Mouse (Mus musculus): ENCODE results near the gene Hist2h2aa1. TPM values are rescaled to one million over a fixed set of nuclear protein-coding genes. Genes with fewer than 3 reads are reported as not detected.
"Not testable (repeated sequence)": the region's sequence is repeated elsewhere in the genome, so short reads cannot be mapped to it uniquely, and the experiment has no call there.

Hist2h2aa1 gene
- polyA plus RNA-seq, 1 experiment from 2014 or later: 17.7 TPM

DNA sequence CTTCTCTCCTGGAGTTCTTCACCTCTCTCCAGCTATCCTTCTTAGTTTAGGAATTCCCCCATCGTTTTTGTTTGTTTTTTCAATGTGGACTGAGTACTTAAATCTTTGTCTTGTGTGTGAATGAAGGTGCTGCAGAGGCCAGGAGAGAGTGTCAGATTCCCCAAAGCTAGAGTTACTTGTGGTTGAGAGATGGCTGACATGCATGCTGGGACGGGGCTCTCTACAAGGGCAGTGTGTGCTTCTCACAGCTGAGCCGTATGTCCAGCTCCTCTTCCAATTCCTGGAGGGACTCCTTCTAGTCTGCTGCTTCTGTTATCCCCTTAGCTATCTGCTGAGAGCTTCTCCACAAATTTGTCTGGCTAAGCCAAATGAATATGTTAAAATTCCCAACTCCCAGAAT, 9.5 kb upstream of the Hist2h2aa1 start:
- no peak overlapping the region for H3K4me3 ChIP-seq (replicated peaks)
- ATAC-seq: no peak
- no peaks in the 10 kb centered on the region for H3K36me3 ChIP-seq
- 61% methylated on average over 3 of the region's 3 CpGs for WGBS
- H3K27me3 ChIP-seq (replicated peaks): no peaks in the 10 kb centered on the region
- H3K9ac ChIP-seq: no peak overlapping the region
- no peak overlapping the region for H3K27ac ChIP-seq
- H3K4me2 ChIP-seq (replicated peaks): no peak overlapping the region
- H3K4me1 ChIP-seq (replicated peaks): peaks cover 11% of the 10 kb centered on the region
- no peaks in the 10 kb centered on the region for H3K9me3 ChIP-seq

GRCm38 (mm10) chr3:96236834-96237334, 8.4 kb upstream of the Hist2h2aa1 start:
- peaks cover 11% of the 10 kb centered on the region for H3K4me1 ChIP-seq (replicated peaks)
- 71% methylated on average over 4 of the region's 4 CpGs for WGBS
- H3K27me3 ChIP-seq (replicated peaks): no peaks in the 10 kb centered on the region
- ATAC-seq: no peak
- H3K36me3 ChIP-seq: no peaks in the 10 kb centered on the region
- peak overlapping the region; percentile 59 for H3K4me2 ChIP-seq (replicated peaks)
- H3K27ac ChIP-seq: peak overlapping the region; percentile 67
- H3K4me3 ChIP-seq (replicated peaks): peak overlapping the region; percentile 33
- H3K9me3 ChIP-seq: no peaks in the 10 kb centered on the region
- H3K9ac ChIP-seq: peak overlapping the region; percentile 50

GRCm38 (mm10) chr3:96237335-96237903, 7.9 kb upstream of the Hist2h2aa1 start:
- Histone ChIP-seq H3K9ac (peak overlapping the region; percentile 50), H3K4me3 (replicated peaks) (peak overlapping the region; percentile 33), H3K9me3 (no peaks in the 10 kb centered on the region), H3K4me2 (replicated peaks) (peak overlapping the region; percentile 59), H3K36me3 (no peaks in the 10 kb centered on the region), H3K4me1 (replicated peaks) (peaks cover 11% of the 10 kb centered on the region), H3K27me3 (replicated peaks) (no peaks in the 10 kb centered on the region), H3K27ac (peak overlapping the region; percentile 67)
- WGBS: 15% methylated on average over 7 of the region's 7 CpGs
- ATAC-seq: no peak

DNA sequence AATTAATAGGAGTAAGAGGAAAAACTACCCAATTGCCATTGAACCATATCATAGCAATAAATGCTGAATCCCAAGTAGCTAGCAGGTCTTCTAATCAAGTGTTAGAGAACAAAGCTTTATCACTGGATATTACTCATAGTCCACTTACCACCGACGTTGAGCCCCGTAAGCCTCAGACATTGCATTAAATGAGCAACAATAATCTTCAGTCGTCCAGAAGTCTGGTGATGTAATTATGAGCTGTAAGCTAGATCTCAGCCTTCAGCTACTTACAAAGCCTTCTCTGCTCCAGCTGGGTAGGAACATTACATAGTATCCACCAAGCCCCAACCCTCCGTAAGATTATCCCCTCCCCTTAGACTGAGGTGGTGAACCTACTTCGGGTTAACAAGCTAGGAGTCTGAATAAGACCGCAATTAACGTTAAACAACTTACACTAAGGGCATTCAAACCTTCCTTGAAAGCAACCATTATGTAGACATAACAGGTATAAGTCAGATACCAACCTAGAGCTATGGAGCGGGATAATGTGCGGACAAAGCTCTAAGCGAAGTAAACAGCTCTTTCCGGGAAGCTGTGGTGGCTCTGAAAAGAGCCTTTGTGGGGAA, 7.3 kb upstream of the Hist2h2aa1 start:
- H3K9ac ChIP-seq: peak overlapping the region; percentile 50

DNA sequence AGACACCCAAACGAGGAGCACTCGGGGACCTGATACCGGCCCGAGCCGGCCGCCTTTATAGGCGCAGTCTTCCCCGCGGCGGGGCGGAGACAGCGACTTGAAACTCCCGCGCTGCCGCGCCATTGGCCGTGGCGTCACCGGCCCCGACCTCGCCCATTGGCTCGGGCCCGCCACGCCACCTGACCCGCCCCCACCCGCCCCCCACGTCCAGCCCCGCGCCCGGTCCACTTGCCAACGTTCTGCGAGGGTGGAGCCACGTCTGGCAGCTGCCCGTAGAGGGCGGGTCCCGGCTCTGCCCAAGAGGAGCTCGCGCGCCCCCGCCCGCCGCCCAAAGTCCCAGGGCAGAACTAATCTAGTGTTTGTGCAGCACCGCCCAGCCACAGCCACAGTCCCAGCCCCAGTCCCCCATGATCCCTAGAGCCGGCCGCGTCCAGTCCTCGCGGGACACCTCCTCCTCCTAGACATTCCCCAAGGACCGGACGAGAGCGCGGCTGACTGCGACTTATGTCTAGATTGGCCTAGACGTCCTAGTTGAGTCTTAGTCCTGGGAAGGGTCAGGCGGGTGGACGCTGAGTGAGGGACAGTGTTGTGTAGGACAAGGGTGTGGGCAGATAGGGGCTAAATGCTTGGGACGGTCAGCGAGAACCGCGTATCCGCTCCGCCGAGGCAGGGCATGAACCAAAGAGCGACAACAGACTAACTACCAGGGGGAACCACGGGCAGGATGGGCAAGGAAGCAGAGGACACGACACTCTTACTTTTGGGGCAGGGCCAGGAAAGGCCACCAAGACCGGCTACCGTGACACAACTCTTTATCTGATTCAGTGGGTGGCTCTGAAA, 6.1 kb upstream of the Hist2h2aa1 start, which contains the start of gene Hist2h3c2:
Gene Hist2h3c2 (minus strand): TSS at position 174 of the 840 bp plus-strand sequence.
- Histone ChIP-seq H3K27ac (peak within 1 kb of the TSS; percentile 67), H3K4me2 (replicated peaks) (peak within 1 kb of the TSS; percentile 59), H3K4me1 (replicated peaks) (peaks cover 18% of the 10 kb centered on the region), H3K4me3 (replicated peaks) (peak within 1 kb of the TSS; percentile 33), H3K9ac (peak within 1 kb of the TSS; percentile 50)
- peak; percentile 92 for ATAC-seq
- H3K27me3 ChIP-seq (replicated peaks); H3K36me3 ChIP-seq; H3K9me3 ChIP-seq: not testable (repeated sequence)
- WGBS: under 1% methylated on average over 18 of the region's 68 CpGs

More for the DNA sequence above, 7.3 kb upstream of the Hist2h2aa1 start:
- no peaks in the 10 kb centered on the region for H3K27me3 ChIP-seq (replicated peaks)
- H3K27ac ChIP-seq: peak overlapping the region; percentile 67
- no peak for ATAC-seq
- peak overlapping the region; percentile 59 for H3K4me2 ChIP-seq (replicated peaks)
- WGBS: under 1% methylated on average over 12 of the region's 12 CpGs
- peak overlapping the region; percentile 33 for H3K4me3 ChIP-seq (replicated peaks)
- peaks cover 11% of the 10 kb centered on the region for H3K4me1 ChIP-seq (replicated peaks)
- no peaks in the 10 kb centered on the region for H3K36me3 ChIP-seq
- H3K9me3 ChIP-seq: no peaks in the 10 kb centered on the region

GRCm38 (mm10) chr3:96239949-96240798, 5.1 kb upstream of the Hist2h2aa1 start, which contains the start of gene Hist2h2aa2:
Gene Hist2h2aa2, minus strand, starts transcription at chr3:96240276.
- ATAC-seq: peak; percentile 83
- not testable (repeated sequence) for H3K9ac ChIP-seq; H3K36me3 ChIP-seq; H3K27me3 ChIP-seq (replicated peaks); H3K9me3 ChIP-seq
- Histone ChIP-seq H3K4me3 (replicated peaks) (peak within 1 kb of the TSS; percentile 31), H3K4me1 (replicated peaks) (peaks cover 20% of the 10 kb centered on the region), H3K4me2 (replicated peaks) (peak within 1 kb of the TSS; percentile 46), H3K27ac (peak within 1 kb of the TSS; percentile 67)
- 3% methylated on average over 29 of the region's 85 CpGs for WGBS

DNA sequence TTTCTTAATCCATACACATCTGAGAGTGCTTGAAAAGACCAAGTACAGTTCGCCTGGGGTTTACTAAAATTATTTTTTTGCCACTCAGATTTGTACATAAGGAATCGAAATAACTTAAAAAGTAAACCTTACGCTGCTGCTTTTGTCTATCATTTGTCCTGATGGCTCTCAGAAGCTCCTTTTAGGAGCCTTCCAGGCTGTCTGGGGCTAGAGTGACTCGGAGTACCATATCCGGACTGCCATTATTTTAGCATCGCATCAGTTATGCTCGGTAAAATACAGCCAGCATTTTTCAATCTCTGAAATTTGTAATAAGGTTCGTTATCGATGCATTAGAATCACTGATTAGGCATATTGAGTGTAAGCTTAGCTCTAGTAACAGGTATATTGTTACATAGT, 4.5 kb upstream of the Hist2h2aa1 start:
- H3K4me2 ChIP-seq (replicated peaks): peak overlapping the region; percentile 46
- WGBS: 73% methylated on average over 9 of the region's 9 CpGs
- H3K27ac ChIP-seq: peak overlapping the region; percentile 67
- ATAC-seq: no peak
- no peak overlapping the region for H3K4me3 ChIP-seq (replicated peaks)
- no peaks in the 10 kb centered on the region for H3K9me3 ChIP-seq
- H3K4me1 ChIP-seq (replicated peaks): peaks cover 20% of the 10 kb centered on the region
- H3K27me3 ChIP-seq (replicated peaks): no peaks in the 10 kb centered on the region
- H3K9ac ChIP-seq: no peak overlapping the region
- no peaks in the 10 kb centered on the region for H3K36me3 ChIP-seq

DNA sequence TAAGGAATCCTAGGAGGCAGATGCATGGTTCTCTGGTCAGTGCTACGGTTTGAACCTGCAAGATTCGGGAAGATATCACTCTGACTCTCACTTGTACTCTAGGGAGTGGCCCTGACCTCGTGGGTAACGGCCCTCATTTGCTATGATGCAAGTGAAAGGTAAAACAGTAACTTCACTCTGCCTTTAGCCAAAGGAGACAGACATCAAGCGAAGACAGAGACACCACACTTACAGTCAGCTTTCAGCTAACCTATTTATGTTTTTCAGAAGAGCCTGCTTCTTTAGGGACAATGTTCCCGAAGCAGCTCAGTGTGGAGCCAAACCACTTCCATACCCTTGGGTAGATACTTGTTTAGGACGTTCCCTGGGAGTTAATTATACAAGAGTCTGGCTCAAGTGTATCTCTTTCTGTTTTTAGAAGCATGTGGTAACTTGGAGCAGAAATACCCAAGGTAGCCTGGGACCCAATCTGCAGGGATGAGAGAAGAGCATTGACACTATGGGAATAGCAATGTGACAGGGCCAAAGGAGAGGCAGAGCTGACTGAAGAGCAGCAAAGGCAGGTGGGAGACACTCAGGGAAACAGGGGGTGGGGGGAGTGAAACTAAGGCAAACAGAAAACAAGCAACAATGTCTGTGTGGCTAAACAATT, 1.2 kb upstream of the Hist2h2aa1 start:
- no peak overlapping the region for H3K4me3 ChIP-seq (replicated peaks)
- H3K9me3 ChIP-seq: no peaks in the 10 kb centered on the region

GRCm38 (mm10) chr3:96246018-96246417, 721 bp downstream of the Hist2h2aa1 start:
- not testable (repeated sequence) for ATAC-seq; H3K9me3 ChIP-seq; H3K36me3 ChIP-seq; H3K27me3 ChIP-seq (replicated peaks); H3K9ac ChIP-seq
- H3K27ac ChIP-seq: 0 out of 2 replicates have a peak overlapping the region, but pooled peaks have one; percentile 60
- H3K4me1 ChIP-seq (replicated peaks): peaks cover 18% of the 10 kb centered on the region
- H3K4me2 ChIP-seq (replicated peaks): 0 out of 2 replicates have a peak overlapping the region, but pooled peaks have one; percentile 35
- WGBS: 0% methylated on average over 10 of the region's 21 CpGs
- H3K4me3 ChIP-seq (replicated peaks): peak overlapping the region; percentile 28; the same call in 1 of the 2 replicates

More for the DNA sequence above, 1.2 kb upstream of the Hist2h2aa1 start:
- Histone ChIP-seq H3K9ac (peak overlapping the region; percentile 74; the same call in 1 of the 2 replicates), H3K36me3 (no peaks in the 10 kb centered on the region), H3K27me3 (replicated peaks) (no peaks in the 10 kb centered on the region), H3K4me1 (replicated peaks) (peaks cover 12% of the 10 kb centered on the region), H3K4me2 (replicated peaks) (peak overlapping the region; percentile 65), H3K27ac (peak overlapping the region; percentile 97)
- WGBS: 66% methylated on average over 7 of the region's 7 CpGs
- no peak for ATAC-seq

DNA sequence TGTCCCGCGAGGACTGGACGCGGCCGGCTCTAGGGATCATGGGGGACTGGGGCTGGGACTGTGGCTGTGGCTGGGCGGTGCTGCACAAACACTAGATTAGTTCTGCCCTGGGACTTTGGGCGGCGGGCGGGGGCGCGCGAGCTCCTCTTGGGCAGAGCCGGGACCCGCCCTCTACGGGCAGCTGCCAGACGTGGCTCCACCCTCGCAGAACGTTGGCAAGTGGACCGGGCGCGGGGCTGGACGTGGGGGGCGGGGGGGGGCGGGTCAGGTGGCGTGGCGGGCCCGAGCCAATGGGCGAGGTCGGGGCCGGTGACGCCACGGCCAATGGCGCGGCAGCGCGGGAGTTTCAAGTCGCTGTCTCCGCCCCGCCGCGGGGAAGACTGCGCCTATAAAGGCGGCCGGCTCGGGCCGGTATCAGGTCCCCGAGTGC, 1.1 kb downstream of the Hist2h2aa1 start, which contains the start of gene Hist2h3c1:
Gene Hist2h3c1 (plus strand): TSS at position 259 of the 430 bp plus-strand sequence.
- peak within 1 kb of the TSS; percentile 60; the same call in 1 of the 2 replicates for H3K27ac ChIP-seq

More for the DNA sequence above, 1.1 kb downstream of the Hist2h2aa1 start, which contains the start of gene Hist2h3c1:
- peak within 1 kb of the TSS; percentile 43 for H3K4me3 ChIP-seq (replicated peaks)
- peak within 1 kb of the TSS; percentile 56 for H3K4me2 ChIP-seq (replicated peaks)
- peak within 1 kb of the TSS; percentile 45 for H3K9ac ChIP-seq
- H3K4me1 ChIP-seq (replicated peaks): peaks cover 18% of the 10 kb centered on the region
- whole genome bisulfite sequencing: 0% methylated on average over 13 of the region's 47 CpGs
- H3K9me3 ChIP-seq; H3K36me3 ChIP-seq; H3K27me3 ChIP-seq (replicated peaks): not testable (repeated sequence)
- ATAC-seq: peak; percentile 93

All from intestine, embryonic 15.5 days (tissue).